Mouse (Mus musculus): ENCODE results near the gene Hnmt. TPM values are rescaled to one million over a fixed set of nuclear protein-coding genes. Genes with fewer than 3 reads are reported as not detected.
"Not testable (repeated sequence)": the region's sequence is repeated elsewhere in the genome, so short reads cannot be mapped to it uniquely, and the experiment has no call there.

Hnmt gene
- polyA plus RNA-seq, 1 experiment from 2014 or later = 15.4 TPM

GRCm38 (mm10) chr2:23999323-23999722 is 49.9 kb downstream of the Hnmt start:
- Histone ChIP-seq H3K9ac (replicated peaks) (no peak overlapping the region), H3K27me3 (replicated peaks) (no peaks in the 10 kb centered on the region), H3K4me1 (no peaks in the 10 kb centered on the region), H3K27ac (replicated peaks) (no peak overlapping the region), H3K9me3 (replicated peaks) (no peaks in the 10 kb centered on the region), H3K36me3 (no peaks in the 10 kb centered on the region), H3K4me3 (replicated peaks) (no peak overlapping the region), H3K4me2 (no peak overlapping the region)
- ATAC-seq (ENCODE audit: low FRiP score) = no peak
- WGBS = 83% methylated on average over 1 of the region's 1 CpGs

GRCm38 (mm10) chr2:23998836-23999235 is 50.4 kb downstream of the Hnmt start:
- 88% methylated on average over 4 of the region's 4 CpGs for WGBS
- no peak for ATAC-seq (ENCODE audit: low FRiP score)
- H3K27me3 ChIP-seq (replicated peaks) = no peaks in the 10 kb centered on the region
- H3K4me2 ChIP-seq = no peak overlapping the region
- no peaks in the 10 kb centered on the region for H3K9me3 ChIP-seq (replicated peaks)
- no peak overlapping the region for H3K27ac ChIP-seq (replicated peaks)
- no peak overlapping the region for H3K9ac ChIP-seq (replicated peaks)
- H3K4me3 ChIP-seq (replicated peaks) = no peak overlapping the region
- no peaks in the 10 kb centered on the region for H3K4me1 ChIP-seq
- no peaks in the 10 kb centered on the region for H3K36me3 ChIP-seq

- no peak overlapping the region for H3K27ac ChIP-seq (replicated peaks)
- no peaks in the 10 kb centered on the region for H3K9me3 ChIP-seq (replicated peaks)
- H3K4me3 ChIP-seq (replicated peaks) = no peak overlapping the region
- no peaks in the 10 kb centered on the region for H3K27me3 ChIP-seq (replicated peaks)
- ATAC-seq (ENCODE audit: low FRiP score) = no peak
- 74% methylated on average over 2 of the region's 2 CpGs for WGBS
- H3K4me1 ChIP-seq = no peaks in the 10 kb centered on the region
- H3K9ac ChIP-seq (replicated peaks) = no peak overlapping the region
- H3K4me2 ChIP-seq = no peak overlapping the region
- H3K36me3 ChIP-seq = no peaks in the 10 kb centered on the region
Observed at GRCm38 (mm10) chr2:23996830-23997229, 52.4 kb downstream of the Hnmt start.

- H3K4me1 ChIP-seq; H3K4me2 ChIP-seq; H3K9me3 ChIP-seq (replicated peaks); H3K9ac ChIP-seq (replicated peaks); ATAC-seq (ENCODE audit: low FRiP score); H3K4me3 ChIP-seq (replicated peaks); H3K36me3 ChIP-seq; H3K27me3 ChIP-seq (replicated peaks); H3K27ac ChIP-seq (replicated peaks): not testable (repeated sequence)
- WGBS = 90% methylated on average over 9 of the region's 9 CpGs
Observed at GRCm38 (mm10) chr2:23990034-23990573, 59.1 kb downstream of the Hnmt start.

GRCm38 (mm10) chr2:23987283-23987682 is 61.9 kb downstream of the Hnmt start:
- H3K27ac ChIP-seq (replicated peaks) = no peak overlapping the region
- no peaks in the 10 kb centered on the region for H3K4me1 ChIP-seq
- H3K9ac ChIP-seq (replicated peaks) = no peak overlapping the region
- no peak overlapping the region for H3K4me3 ChIP-seq (replicated peaks)
- H3K36me3 ChIP-seq = no peaks in the 10 kb centered on the region
- H3K9me3 ChIP-seq (replicated peaks) = no peaks in the 10 kb centered on the region
- no peaks in the 10 kb centered on the region for H3K27me3 ChIP-seq (replicated peaks)
- peak; percentile 74; the same call in 1 of the 2 replicates for ATAC-seq (ENCODE audit: low FRiP score)
- no peak overlapping the region for H3K4me2 ChIP-seq

GRCm38 (mm10) chr2:23983343-23983742 is 65.9 kb downstream of the Hnmt start:
- H3K4me2 ChIP-seq = no peak overlapping the region
- no peak overlapping the region for H3K4me3 ChIP-seq (replicated peaks)
- no peaks in the 10 kb centered on the region for H3K9me3 ChIP-seq (replicated peaks)
- ATAC-seq (ENCODE audit: low FRiP score) = no peak
- no peaks in the 10 kb centered on the region for H3K4me1 ChIP-seq
- H3K27me3 ChIP-seq (replicated peaks) = no peaks in the 10 kb centered on the region
- no peak overlapping the region for H3K9ac ChIP-seq (replicated peaks)
- H3K27ac ChIP-seq (replicated peaks) = no peak overlapping the region
- H3K36me3 ChIP-seq = no peaks in the 10 kb centered on the region

GRCm38 (mm10) chr2:23982860-23983259 is 66.3 kb downstream of the Hnmt start:
- no peak for ATAC-seq (ENCODE audit: low FRiP score)
- H3K4me3 ChIP-seq (replicated peaks) = no peak overlapping the region
- H3K27ac ChIP-seq (replicated peaks) = no peak overlapping the region
- 75% methylated on average over 1 of the region's 1 CpGs for WGBS
- no peak overlapping the region for H3K4me2 ChIP-seq
- H3K4me1 ChIP-seq = no peaks in the 10 kb centered on the region
- no peak overlapping the region for H3K9ac ChIP-seq (replicated peaks)
- H3K27me3 ChIP-seq (replicated peaks) = no peaks in the 10 kb centered on the region
- no peaks in the 10 kb centered on the region for H3K9me3 ChIP-seq (replicated peaks)
- no peaks in the 10 kb centered on the region for H3K36me3 ChIP-seq

GRCm38 (mm10) chr2:23960659-23961274 is 88.4 kb downstream of the Hnmt start:
- not testable (repeated sequence) for H3K4me1 ChIP-seq; H3K9me3 ChIP-seq (replicated peaks); H3K36me3 ChIP-seq; H3K4me2 ChIP-seq; ATAC-seq (ENCODE audit: low FRiP score); H3K27me3 ChIP-seq (replicated peaks); H3K4me3 ChIP-seq (replicated peaks); H3K27ac ChIP-seq (replicated peaks); H3K9ac ChIP-seq (replicated peaks)
- WGBS = 97% methylated on average over 15 of the region's 15 CpGs

Other genes with a start within 250 kb of the Hnmt start
- not detected in 2 replicates for gene Tbpl2, start 47.2 kb upstream of the Hnmt start, polyA plus RNA-seq (2015; fragmentation: Nextera tagmentation; extraction: Ambion mirVana)
- not detected in 2 replicates for gene Il1f8, start 103.8 kb upstream of the Hnmt start, polyA plus RNA-seq (2015; fragmentation: Nextera tagmentation; extraction: Ambion mirVana)
- gene Il1f9, start 137.1 kb upstream of the Hnmt start, polyA plus RNA-seq (2015; fragmentation: Nextera tagmentation; extraction: Ambion mirVana) = not detected in 2 replicates
- gene Il1f6, start 166.0 kb upstream of the Hnmt start, polyA plus RNA-seq (2015; fragmentation: Nextera tagmentation; extraction: Ambion mirVana) = not detected in 2 replicates
- gene Il1f5, start 227.6 kb upstream of the Hnmt start, polyA plus RNA-seq (2015; fragmentation: Nextera tagmentation; extraction: Ambion mirVana) = 0.19 TPM in 1 of 2 replicates, not detected in the other
- gene Il1f10, start 241.8 kb upstream of the Hnmt start, polyA plus RNA-seq (2015; fragmentation: Nextera tagmentation; extraction: Ambion mirVana) = not detected in 2 replicates